Mouse (Mus musculus): ENCODE results near the gene Elane. TPM values are rescaled to one million over a fixed set of nuclear protein-coding genes. Genes with fewer than 3 reads are reported as not detected.

Elane gene
- total RNA-seq (2014; rRNA removed) (not detected in 2 replicates), polyA plus RNA-seq (2015; fragmentation: Nextera tagmentation; extraction: Ambion mirVana) (not detected in 2 replicates)

GRCm38 (mm10) chr10:79886054-79886453 lies at the start of gene Elane:
Elane (plus strand) TSS chr10:79886247.
- H3K27ac ChIP-seq (ENCODE audit: low read depth, low read length): no peak within 1 kb of the TSS
- no peak within 1 kb of the TSS for H3K9ac ChIP-seq (replicated peaks; ENCODE audit: low read length, poor library complexity, severe bottlenecking)
- no peaks in the 10 kb centered on the region for H3K36me3 ChIP-seq (ENCODE audit: insufficient read depth, low read length)
- no peaks in the 10 kb centered on the region; the same call in 1 of the 2 replicates for H3K4me1 ChIP-seq (ENCODE audit: insufficient read depth, low read length)
- no peaks in the 10 kb centered on the region for H3K27me3 ChIP-seq (ENCODE audit: insufficient read depth, low read length)
- no peak within 1 kb of the TSS for H3K4me2 ChIP-seq (ENCODE audit: low read depth, low read length, poor library complexity, severe bottlenecking)
- ATAC-seq (ENCODE audit: low FRiP score) (no peak), DNase-seq (ENCODE audit: low spot score) (no peak)
- H3K4me3 ChIP-seq (ENCODE audit: low read depth, low read length): no peak within 1 kb of the TSS
- no peak for TF ChIP-seq CTCF (IDR thresholded peaks at IDR 0.05)
- WGBS: 80% methylated on average over 6 of the region's 6 CpGs
- H3K9me3 ChIP-seq (ENCODE audit: low read length): no peaks in the 10 kb centered on the region

GRCm38 (mm10) chr10:79836918-79837317 lies 49.1 kb upstream of the Elane start:
- peak; percentile 45 for TF ChIP-seq CTCF (IDR thresholded peaks at IDR 0.05)
- Histone ChIP-seq H3K36me3 (ENCODE audit: insufficient read depth, low read length) (no peaks in the 10 kb centered on the region), H3K27ac (ENCODE audit: low read depth, low read length) (no peak overlapping the region), H3K4me1 (ENCODE audit: insufficient read depth, low read length) (no peaks in the 10 kb centered on the region), H3K4me2 (ENCODE audit: low read depth, low read length, poor library complexity, severe bottlenecking) (no peak overlapping the region), H3K9ac (replicated peaks; ENCODE audit: low read length, poor library complexity, severe bottlenecking) (no peak overlapping the region), H3K27me3 (ENCODE audit: insufficient read depth, low read length) (no peaks in the 10 kb centered on the region), H3K9me3 (ENCODE audit: low read length) (no peaks in the 10 kb centered on the region), H3K4me3 (ENCODE audit: low read depth, low read length) (no peak overlapping the region)
- ATAC-seq (ENCODE audit: low FRiP score) (no peak), DNase-seq (ENCODE audit: low spot score) (no peak)
- 98% methylated on average over 3 of the region's 3 CpGs for WGBS

- H3K4me1 ChIP-seq (ENCODE audit: insufficient read depth, low read length): no peaks in the 10 kb centered on the region
- TF ChIP-seq CTCF (IDR thresholded peaks at IDR 0.05): no peak
- ATAC-seq (ENCODE audit: low FRiP score) (no peak), DNase-seq (ENCODE audit: low spot score) (no peak)
- H3K27ac ChIP-seq (ENCODE audit: low read depth, low read length): no peak overlapping the region
- H3K4me2 ChIP-seq (ENCODE audit: low read depth, low read length, poor library complexity, severe bottlenecking): no peak overlapping the region
- no peaks in the 10 kb centered on the region for H3K27me3 ChIP-seq (ENCODE audit: insufficient read depth, low read length)
- H3K4me3 ChIP-seq (ENCODE audit: low read depth, low read length): no peak overlapping the region
- H3K9ac ChIP-seq (replicated peaks; ENCODE audit: low read length, poor library complexity, severe bottlenecking): no peak overlapping the region
- H3K9me3 ChIP-seq (ENCODE audit: low read length): no peaks in the 10 kb centered on the region
- H3K36me3 ChIP-seq (ENCODE audit: insufficient read depth, low read length): no peaks in the 10 kb centered on the region
- 81% methylated on average over 2 of the region's 2 CpGs for WGBS
These were observed 47.9 kb upstream of the Elane start for GRCm38 (mm10) chr10:79838151-79838550.

- DNase-seq (ENCODE audit: low spot score) (no peak), ATAC-seq (ENCODE audit: low FRiP score) (no peak)
- no peak overlapping the region for H3K4me3 ChIP-seq (ENCODE audit: low read depth, low read length)
- no peak overlapping the region for H3K4me2 ChIP-seq (ENCODE audit: low read depth, low read length, poor library complexity, severe bottlenecking)
- H3K9me3 ChIP-seq (ENCODE audit: low read length): no peaks in the 10 kb centered on the region
- H3K27ac ChIP-seq (ENCODE audit: low read depth, low read length): no peak overlapping the region
- WGBS: 92% methylated on average over 3 of the region's 3 CpGs
- no peaks in the 10 kb centered on the region for H3K36me3 ChIP-seq (ENCODE audit: insufficient read depth, low read length)
- no peak overlapping the region for H3K9ac ChIP-seq (replicated peaks; ENCODE audit: low read length, poor library complexity, severe bottlenecking)
- H3K4me1 ChIP-seq (ENCODE audit: insufficient read depth, low read length): no peaks in the 10 kb centered on the region
- no peak for TF ChIP-seq CTCF (IDR thresholded peaks at IDR 0.05)
- no peaks in the 10 kb centered on the region for H3K27me3 ChIP-seq (ENCODE audit: insufficient read depth, low read length)
These were observed 46.0 kb upstream of the Elane start for GRCm38 (mm10) chr10:79840091-79840490.

GRCm38 (mm10) chr10:79840644-79841551 lies 45.1 kb upstream of the Elane start:
- Histone ChIP-seq H3K9ac (replicated peaks; ENCODE audit: low read length, poor library complexity, severe bottlenecking) (peak overlapping the region; percentile 30), H3K27me3 (ENCODE audit: insufficient read depth, low read length) (no peaks in the 10 kb centered on the region), H3K36me3 (ENCODE audit: insufficient read depth, low read length) (no peaks in the 10 kb centered on the region), H3K9me3 (ENCODE audit: low read length) (no peaks in the 10 kb centered on the region), H3K4me2 (ENCODE audit: low read depth, low read length, poor library complexity, severe bottlenecking) (peak overlapping the region; percentile 52), H3K27ac (ENCODE audit: low read depth, low read length) (no peak overlapping the region), H3K4me3 (ENCODE audit: low read depth, low read length) (peak overlapping the region; percentile 31), H3K4me1 (ENCODE audit: insufficient read depth, low read length) (no peaks in the 10 kb centered on the region)
- WGBS: 2% methylated on average over 23 of the region's 24 CpGs
- ATAC-seq (ENCODE audit: low FRiP score): peak; percentile 73
- DNase-seq (ENCODE audit: low spot score): peak; percentile 76
- TF ChIP-seq CTCF (IDR thresholded peaks at IDR 0.05): peak; percentile 42

- Histone ChIP-seq H3K36me3 (ENCODE audit: insufficient read depth, low read length) (no peaks in the 10 kb centered on the region), H3K4me2 (ENCODE audit: low read depth, low read length, poor library complexity, severe bottlenecking) (no peak overlapping the region), H3K9ac (replicated peaks; ENCODE audit: low read length, poor library complexity, severe bottlenecking) (no peak overlapping the region), H3K9me3 (ENCODE audit: low read length) (no peaks in the 10 kb centered on the region), H3K27me3 (ENCODE audit: insufficient read depth, low read length) (no peaks in the 10 kb centered on the region), H3K4me1 (ENCODE audit: insufficient read depth, low read length) (no peaks in the 10 kb centered on the region), H3K27ac (ENCODE audit: low read depth, low read length) (no peak overlapping the region), H3K4me3 (ENCODE audit: low read depth, low read length) (no peak overlapping the region)
- no peak for TF ChIP-seq CTCF (IDR thresholded peaks at IDR 0.05)
- 69% methylated on average over 3 of the region's 3 CpGs for WGBS
- no peak for DNase-seq (ENCODE audit: low spot score)
- ATAC-seq (ENCODE audit: low FRiP score): no peak
These were observed 43.7 kb upstream of the Elane start for GRCm38 (mm10) chr10:79842322-79842721.

Data from midbrain, postnatal 0 days (tissue).